Mouse (Mus musculus) hindbrain, embryonic 11.5 days (tissue): ENCODE data around the gene Gnat2. TPM values are rescaled to one million over a fixed set of nuclear protein-coding genes. Genes with fewer than 3 reads are reported as not detected.

Experiments
- ATAC-seq: fragments of 200-750 bp; cut with Nextera tagmentation; 2 replicates; pipeline ENCODE4 v1.8.0; 2017; ENCODE audit warnings: mild to moderate bottlenecking, moderate TSS enrichment, moderate library complexity; ENCODE audit not compliant: low FRiP score
- DNase-seq: peaks from one replicate; pipeline ENCODE4 v3.0.0-alpha.2; 2015; ENCODE audit warnings: low spot score
- H3K27ac ChIP-seq: fragments of 300-500 bp; sonication (generic); 2 replicates; pipeline ENCODE4 v1.5.1; 2014; ENCODE audit warnings: mild to moderate bottlenecking, low read depth, low read length
- H3K27me3 ChIP-seq: fragments of 300-500 bp; sonication (generic); 2 replicates; pipeline ENCODE4 v1.6.1; 2014; ENCODE audit warnings: mild to moderate bottlenecking, low read length, moderate library complexity, mixed read lengths; ENCODE audit not compliant: control insufficient read depth, insufficient read depth
- H3K36me3 ChIP-seq: fragments of 300-500 bp; sonication (generic); 2 replicates; pipeline ENCODE4 v1.6.1; 2014; ENCODE audit warnings: mild to moderate bottlenecking, low read length, moderate library complexity, mixed read lengths; ENCODE audit not compliant: control insufficient read depth, insufficient read depth
- H3K4me1 ChIP-seq: fragments of 300-500 bp; sonication (generic); replicated peaks from 2 replicates; pipeline ENCODE4 v1.6.1; 2014; ENCODE audit warnings: low read length, mixed read lengths; ENCODE audit not compliant: control insufficient read depth, insufficient read depth
- H3K4me2 ChIP-seq: fragments of 300-500 bp; sonication (generic); replicated peaks from 2 replicates; pipeline ENCODE4 v1.6.1; 2014; ENCODE audit warnings: mild to moderate bottlenecking, low read depth, low read length
- H3K4me3 ChIP-seq: fragments of 300-500 bp; sonication (generic); 2 replicates; pipeline ENCODE4 v1.5.1; 2014; ENCODE audit warnings: low read depth, low read length
- H3K9ac ChIP-seq: fragments of 300-500 bp; sonication (generic); 2 replicates; pipeline ENCODE4 v1.6.1; 2014; ENCODE audit warnings: low read depth, low read length
- H3K9me3 ChIP-seq: fragments of 300-500 bp; sonication (generic); 2 replicates; pipeline ENCODE4 v1.6.1; 2016; ENCODE audit warnings: low read length; ENCODE audit not compliant: control insufficient read depth
- WGBS: fragments of 180-500 bp; shearing (Covaris S2); extraction: QIAGEN DNeasy Blood & Tissue Kit; methylation state at CpG from one replicate; pipeline ENCODE4 v1.1.7; 2014; 5-methylcytosine and 5-hydroxymethylcytosine counted together
- polyA plus RNA-seq: library from polyadenylated mRNA; unstranded; fragments of >200 nt; fragmentation: Nextera tagmentation; extraction: Ambion mirVana; gene quantifications from 2 replicates; pipeline ENCODE4 v1.2.1, GENCODE M21; 2014

Gene Gnat2
- polyA plus RNA-seq, 1 experiment from 2014 or later = 0.62 TPM

- Histone ChIP-seq H3K27ac (no peak overlapping the region), H3K4me2 (no peak overlapping the region), H3K4me1 (no peaks in the 10 kb centered on the region), H3K4me3 (no peak overlapping the region), H3K27me3 (no peaks in the 10 kb centered on the region), H3K9me3 (no peaks in the 10 kb centered on the region), H3K36me3 (no peaks in the 10 kb centered on the region), H3K9ac (no peak overlapping the region)
- DNase-seq (no peak), ATAC-seq (no peak)
- WGBS = 75% methylated on average over 9 of the region's 9 CpGs
Measured at GRCm38 (mm10) chr3:108065551-108065950, 27.0 kb upstream of the Gnat2 start.

GRCm38 (mm10) chr3:108067370-108067934 lies 25.1 kb upstream of the Gnat2 start:
- Histone ChIP-seq H3K9ac (no peak overlapping the region), H3K27ac (no peak overlapping the region)

GRCm38 (mm10) chr3:108068826-108069225 lies 23.8 kb upstream of the Gnat2 start:
- Histone ChIP-seq H3K4me1 (no peaks in the 10 kb centered on the region), H3K4me2 (no peak overlapping the region), H3K4me3 (no peak overlapping the region), H3K9me3 (no peaks in the 10 kb centered on the region), H3K27ac (no peak overlapping the region), H3K36me3 (no peaks in the 10 kb centered on the region), H3K9ac (no peak overlapping the region), H3K27me3 (no peaks in the 10 kb centered on the region)
- ATAC-seq (no peak), DNase-seq (no peak)
- WGBS = 50% methylated on average over 1 of the region's 1 CpGs

More at GRCm38 (mm10) chr3:108067370-108067934, 25.1 kb upstream of the Gnat2 start:
- H3K4me1 ChIP-seq = no peaks in the 10 kb centered on the region
- WGBS = 76% methylated on average over 6 of the region's 6 CpGs
- H3K4me2 ChIP-seq = no peak overlapping the region
- no peak overlapping the region for H3K4me3 ChIP-seq
- H3K9me3 ChIP-seq = no peaks in the 10 kb centered on the region
- DNase-seq (no peak), ATAC-seq (no peak)
- H3K36me3 ChIP-seq = no peaks in the 10 kb centered on the region
- H3K27me3 ChIP-seq = no peaks in the 10 kb centered on the region

GRCm38 (mm10) chr3:108069231-108069870 lies 23.2 kb upstream of the Gnat2 start:
- Histone ChIP-seq H3K27ac (no peak overlapping the region), H3K9me3 (no peaks in the 10 kb centered on the region), H3K36me3 (no peaks in the 10 kb centered on the region), H3K27me3 (no peaks in the 10 kb centered on the region), H3K4me3 (no peak overlapping the region), H3K9ac (no peak overlapping the region), H3K4me1 (no peaks in the 10 kb centered on the region), H3K4me2 (no peak overlapping the region)
- WGBS = 83% methylated on average over 13 of the region's 13 CpGs
- DNase-seq (no peak), ATAC-seq (no peak)

- Histone ChIP-seq H3K27me3 (no peaks in the 10 kb centered on the region), H3K27ac (no peak overlapping the region), H3K4me1 (no peaks in the 10 kb centered on the region), H3K4me3 (no peak overlapping the region), H3K36me3 (no peaks in the 10 kb centered on the region), H3K9ac (no peak overlapping the region), H3K4me2 (no peak overlapping the region), H3K9me3 (no peaks in the 10 kb centered on the region)
- peak; percentile 74 for DNase-seq
- WGBS = 69% methylated on average over 10 of the region's 10 CpGs
- no peak for ATAC-seq
Measured at GRCm38 (mm10) chr3:108070295-108071293, 22.0 kb upstream of the Gnat2 start.

GRCm38 (mm10) chr3:108072983-108073569 lies 19.5 kb upstream of the Gnat2 start:
- DNase-seq = no peak
- H3K36me3 ChIP-seq = 0 out of 2 replicates have a peak, but pooled peaks cover 4% of the 10 kb centered on the region
- 76% methylated on average over 10 of the region's 10 CpGs for WGBS

GRCm38 (mm10) chr3:108076836-108077235 lies 15.8 kb upstream of the Gnat2 start:
- H3K9ac ChIP-seq = no peak overlapping the region
- DNase-seq = no peak
- H3K27me3 ChIP-seq = no peaks in the 10 kb centered on the region
- peaks cover 2% of the 10 kb centered on the region; the same call in 1 of the 2 replicates for H3K4me1 ChIP-seq
- H3K36me3 ChIP-seq = 0 out of 2 replicates have a peak, but pooled peaks cover 4% of the 10 kb centered on the region
- H3K4me3 ChIP-seq = no peak overlapping the region
- H3K4me2 ChIP-seq = no peak overlapping the region
- WGBS = 97% methylated on average over 9 of the region's 9 CpGs
- ATAC-seq = no peak
- H3K9me3 ChIP-seq = no peaks in the 10 kb centered on the region
- no peak overlapping the region for H3K27ac ChIP-seq

More at GRCm38 (mm10) chr3:108072983-108073569, 19.5 kb upstream of the Gnat2 start:
- ATAC-seq = no peak
- H3K4me2 ChIP-seq = no peak overlapping the region
- no peaks in the 10 kb centered on the region for H3K9me3 ChIP-seq
- H3K27me3 ChIP-seq = no peaks in the 10 kb centered on the region
- H3K4me1 ChIP-seq = no peaks in the 10 kb centered on the region
- H3K4me3 ChIP-seq = no peak overlapping the region
- no peak overlapping the region for H3K27ac ChIP-seq
- H3K9ac ChIP-seq = no peak overlapping the region

- no peaks in the 10 kb centered on the region for H3K9me3 ChIP-seq
- H3K4me1 ChIP-seq = peaks cover 8% of the 10 kb centered on the region
- H3K4me2 ChIP-seq = no peak overlapping the region
- no peaks in the 10 kb centered on the region for H3K27me3 ChIP-seq
- DNase-seq (no peak), ATAC-seq (no peak)
- no peak overlapping the region for H3K27ac ChIP-seq
- no peak overlapping the region for H3K9ac ChIP-seq
- H3K4me3 ChIP-seq = no peak overlapping the region
- H3K36me3 ChIP-seq = 0 out of 2 replicates have a peak, but pooled peaks cover 4% of the 10 kb centered on the region
- WGBS = 75% methylated on average over 4 of the region's 4 CpGs
Measured at GRCm38 (mm10) chr3:108081681-108082080, 10.9 kb upstream of the Gnat2 start.
